Mouse (Mus musculus) kidney, adult 2 months (tissue): ENCODE data around the gene Cyp2w1.

Source experiments
- CTCF ChIP-seq: fragments of 200-500 bp; conservative IDR thresholded peaks from 2 replicates; pipeline ENCODE4 v1.5.1; 2011; ENCODE audit warnings: low read depth, mild to moderate bottlenecking, control low read depth, low read length, moderate library complexity, mixed read lengths; ENCODE audit not compliant: insufficient read depth, insufficient read length
- POLR2A ChIP-seq: fragments of 200-500 bp; IDR thresholded peaks from one replicate; pipeline ENCODE4 v1.6.1; 2011; ENCODE audit warnings: low read depth, low read length, control low read depth

- TF ChIP-seq CTCF (no peak), POLR2A (no peak)
Measured at GRCm38 (mm10) chr5:139368638-139369320, 16.4 kb downstream of the Cyp2w1 start.
